Mouse (Mus musculus) stomach, postnatal 0 days (tissue): ENCODE results near the gene Ccdc153. TPM values are rescaled to one million over a fixed set of nuclear protein-coding genes. Genes with fewer than 3 reads are reported as not detected.

Experiments used
- ATAC-seq: fragments of 200-750 bp; cut with Nextera tagmentation; 2 replicates; pipeline ENCODE4 v1.8.0; 2017; ENCODE audit not compliant: low FRiP score, low TSS enrichment
- DNase-seq: peaks from one replicate; pipeline ENCODE4 v3.0.0-alpha.2; 2016; ENCODE audit warnings: low spot score
- H3K27ac ChIP-seq: fragments of 300-500 bp; sonication (generic); replicated peaks from 2 replicates; pipeline ENCODE4 v1.5.1; 2014; ENCODE audit warnings: mild to moderate bottlenecking, control low read depth
- H3K27me3 ChIP-seq: fragments of 300-500 bp; sonication (generic); 2 replicates; pipeline ENCODE4 v1.6.1; 2014; ENCODE audit warnings: low read length; ENCODE audit not compliant: control insufficient read depth, insufficient read depth
- H3K36me3 ChIP-seq: fragments of 300-500 bp; sonication (generic); 2 replicates; pipeline ENCODE4 v1.6.1; 2014; ENCODE audit warnings: low read length, mixed read lengths; ENCODE audit not compliant: control insufficient read depth, insufficient read depth
- H3K4me1 ChIP-seq: fragments of 300-500 bp; sonication (generic); replicated peaks from 2 replicates; pipeline ENCODE4 v1.6.1; 2014; ENCODE audit warnings: antibody characterized with exemption; ENCODE audit not compliant: control insufficient read depth, insufficient read depth
- H3K4me2 ChIP-seq: fragments of 300-500 bp; sonication (generic); replicated peaks from 2 replicates; pipeline ENCODE4 v1.6.1; 2014; ENCODE audit warnings: low read depth, mild to moderate bottlenecking, control low read depth, moderate library complexity
- H3K4me3 ChIP-seq: fragments of 300-500 bp; sonication (generic); 2 replicates; pipeline ENCODE4 v1.5.1; 2014; ENCODE audit warnings: low read depth, low read length, control low read depth
- H3K9ac ChIP-seq: fragments of 300-500 bp; sonication (generic); 2 replicates; pipeline ENCODE4 v1.6.1; 2014; ENCODE audit warnings: mild to moderate bottlenecking, low read length, control low read depth, mixed read lengths
- H3K9me3 ChIP-seq: fragments of 300-500 bp; sonication (generic); 2 replicates; pipeline ENCODE4 v1.6.1; 2016; ENCODE audit warnings: low read length; ENCODE audit not compliant: control insufficient read depth
- CTCF ChIP-seq: IDR thresholded peaks from 2 replicates; pipeline ENCODE4 v1.5.1; 2016; ENCODE audit warnings: antibody characterized with exemption, low read depth, mild to moderate bottlenecking, moderate library complexity
- EP300 ChIP-seq: optimal IDR thresholded peaks from 2 replicates; pipeline ENCODE3; 2016; ENCODE audit warnings: antibody characterized with exemption
- WGBS: fragments of 180-500 bp; shearing (Covaris S2); extraction: QIAGEN DNeasy Blood & Tissue Kit; methylation state at CpG from one replicate; pipeline ENCODE4 v1.1.7; 2014; 5-methylcytosine and 5-hydroxymethylcytosine counted together
- polyA plus RNA-seq: library from polyadenylated mRNA; unstranded; fragments of >200 nt; fragmentation: Nextera tagmentation; extraction: Ambion mirVana; gene quantifications from 2 replicates; pipeline ENCODE4 v1.2.1, GENCODE M21; 2015

Ccdc153 gene
- polyA plus RNA-seq, 1 experiment from 2014 or later: not detected

- DNase-seq (no peak), ATAC-seq (no peak)
- H3K4me2 ChIP-seq: no peak overlapping the region
- no peaks in the 10 kb centered on the region for H3K36me3 ChIP-seq
- H3K4me3 ChIP-seq: no peak overlapping the region
- no peaks in the 10 kb centered on the region for H3K4me1 ChIP-seq
- H3K9me3 ChIP-seq: no peaks in the 10 kb centered on the region
- H3K27me3 ChIP-seq: no peaks in the 10 kb centered on the region
- no peak overlapping the region for H3K9ac ChIP-seq
- no peak for TF ChIP-seq EP300
- no peak overlapping the region for H3K27ac ChIP-seq
- whole genome bisulfite sequencing: 61% methylated on average over 9 of the region's 9 CpGs
These were observed 942 bp downstream of the Ccdc153 start for GRCm38 (mm10) chr9:44241418-44241817.

GRCm38 (mm10) chr9:44243621-44244020 is 3.1 kb downstream of the Ccdc153 start:
- no peaks in the 10 kb centered on the region for H3K27me3 ChIP-seq
- no peak for DNase-seq
- H3K9me3 ChIP-seq: no peaks in the 10 kb centered on the region
- no peak overlapping the region for H3K27ac ChIP-seq
- TF ChIP-seq CTCF (no peak), EP300 (no peak)
- H3K4me2 ChIP-seq: no peak overlapping the region
- no peak for ATAC-seq
- WGBS: 52% methylated on average over 2 of the region's 2 CpGs
- H3K36me3 ChIP-seq: no peaks in the 10 kb centered on the region
- H3K4me3 ChIP-seq: no peak overlapping the region
- H3K9ac ChIP-seq: no peak overlapping the region
- H3K4me1 ChIP-seq: no peaks in the 10 kb centered on the region

- no peak overlapping the region for H3K27ac ChIP-seq
- no peaks in the 10 kb centered on the region for H3K9me3 ChIP-seq
These were observed 7.4 kb downstream of the Ccdc153 start for GRCm38 (mm10) chr9:44247907-44248306.

GRCm38 (mm10) chr9:44249181-44250146 is 9.0 kb downstream of the Ccdc153 start:
- Histone ChIP-seq H3K27ac (no peak overlapping the region), H3K27me3 (no peaks in the 10 kb centered on the region), H3K36me3 (no peaks in the 10 kb centered on the region), H3K9me3 (no peaks in the 10 kb centered on the region), H3K4me1 (no peaks in the 10 kb centered on the region), H3K4me2 (0 out of 2 replicates have a peak overlapping the region, but pooled peaks have one; percentile 11), H3K4me3 (no peak overlapping the region), H3K9ac (no peak overlapping the region)
- 44% methylated on average over 26 of the region's 26 CpGs for WGBS
- DNase-seq (peak; percentile 80), ATAC-seq (peak; percentile 84)
- TF ChIP-seq CTCF: peak; percentile 82
- no peak for TF ChIP-seq EP300

More at GRCm38 (mm10) chr9:44247907-44248306, 7.4 kb downstream of the Ccdc153 start:
- WGBS: 66% methylated on average over 6 of the region's 6 CpGs
- TF ChIP-seq EP300: no peak
- TF ChIP-seq CTCF: no peak
- DNase-seq: no peak
- H3K36me3 ChIP-seq: no peaks in the 10 kb centered on the region
- H3K4me2 ChIP-seq: no peak overlapping the region
- H3K9ac ChIP-seq: no peak overlapping the region
- H3K4me3 ChIP-seq: no peak overlapping the region
- H3K27me3 ChIP-seq: no peaks in the 10 kb centered on the region
- no peaks in the 10 kb centered on the region for H3K4me1 ChIP-seq
- ATAC-seq: no peak

- Histone ChIP-seq H3K9ac (no peak overlapping the region), H3K27me3 (no peaks in the 10 kb centered on the region), H3K4me2 (no peak overlapping the region), H3K4me3 (no peak overlapping the region), H3K36me3 (no peaks in the 10 kb centered on the region), H3K9me3 (no peaks in the 10 kb centered on the region), H3K4me1 (no peaks in the 10 kb centered on the region), H3K27ac (no peak overlapping the region)
- ATAC-seq (no peak), DNase-seq (no peak)
- 57% methylated on average over 4 of the region's 4 CpGs for WGBS
- TF ChIP-seq CTCF (no peak), EP300 (no peak)
These were observed 10.0 kb downstream of the Ccdc153 start for GRCm38 (mm10) chr9:44250445-44250844.

- Histone ChIP-seq H3K4me1 (no peaks in the 10 kb centered on the region), H3K27me3 (no peaks in the 10 kb centered on the region), H3K4me2 (no peak within 1 kb of the TSS), H3K9me3 (no peaks in the 10 kb centered on the region), H3K4me3 (no peak within 1 kb of the TSS), H3K9ac (no peak within 1 kb of the TSS), H3K36me3 (no peaks in the 10 kb centered on the region), H3K27ac (no peak within 1 kb of the TSS)
- ATAC-seq (no peak), DNase-seq (no peak)
- 78% methylated on average over 10 of the region's 10 CpGs for WGBS
- TF ChIP-seq CTCF: no peak
- no peak for TF ChIP-seq EP300
These were observed 10.8 kb downstream of the Ccdc153 start, which contains the start of gene Pdzd3 for GRCm38 (mm10) chr9:44251314-44251713. TSS of gene Pdzd3 (minus strand) at chr9:44251471.
